Mouse (Mus musculus) midbrain, postnatal 0 days (tissue): ENCODE results near the gene Ostm1. TPM values are rescaled to one million over a fixed set of nuclear protein-coding genes. Genes with fewer than 3 reads are reported as not detected.
A peak's percentile ranks its signal among the peaks of the same experiment; 100 is the strongest.

Experiments
- ATAC-seq: fragments of 200-750 bp; cut with Nextera tagmentation; 2 replicates; pipeline ENCODE4 v1.8.0; 2017; ENCODE audit warnings: moderate number of reproducible peaks, mild to moderate bottlenecking, moderate TSS enrichment, moderate library complexity; ENCODE audit not compliant: low FRiP score
- DNase-seq: peaks from one replicate; pipeline ENCODE4 v3.0.0-alpha.2; 2015; ENCODE audit warnings: low spot score
- H3K27ac ChIP-seq: fragments of 300-500 bp; sonication (generic); 2 replicates; pipeline ENCODE4 v1.5.1; 2014; ENCODE audit warnings: low read depth, mild to moderate bottlenecking, low read length, mixed read lengths
- H3K27me3 ChIP-seq: fragments of 300-500 bp; sonication (generic); 2 replicates; pipeline ENCODE4 v1.6.1; 2014; ENCODE audit warnings: low read length, control low read depth, mixed read lengths; ENCODE audit not compliant: insufficient read depth
- H3K36me3 ChIP-seq: fragments of 300-500 bp; sonication (generic); 2 replicates; pipeline ENCODE4 v1.6.1; 2014; ENCODE audit warnings: low read length, control low read depth, mixed read lengths; ENCODE audit not compliant: insufficient read depth
- H3K4me1 ChIP-seq: fragments of 300-500 bp; sonication (generic); 2 replicates; pipeline ENCODE4 v1.6.1; 2014; ENCODE audit warnings: mild to moderate bottlenecking, control low read depth, antibody characterized with exemption, low read length, mixed read lengths; ENCODE audit not compliant: insufficient read depth
- H3K4me2 ChIP-seq: fragments of 300-500 bp; sonication (generic); 2 replicates; pipeline ENCODE4 v1.6.1; 2014; ENCODE audit warnings: low read depth, mild to moderate bottlenecking, low read length, mixed read lengths; ENCODE audit not compliant: poor library complexity, severe bottlenecking
- H3K4me3 ChIP-seq: fragments of 300-500 bp; sonication (generic); 2 replicates; pipeline ENCODE4 v1.5.1; 2014; ENCODE audit warnings: low read depth, mild to moderate bottlenecking, low read length, moderate library complexity
- H3K9ac ChIP-seq: fragments of 300-500 bp; sonication (generic); replicated peaks from 2 replicates; pipeline ENCODE4 v1.6.1; 2014; ENCODE audit warnings: mild to moderate bottlenecking, low read length, moderate library complexity, mixed read lengths; ENCODE audit not compliant: poor library complexity, severe bottlenecking
- H3K9me3 ChIP-seq: fragments of 300-500 bp; sonication (generic); 2 replicates; pipeline ENCODE4 v1.6.1; 2016; ENCODE audit warnings: low read length, control low read depth
- CTCF ChIP-seq: IDR thresholded peaks from 2 replicates; pipeline ENCODE4 v1.5.1; 2016; ENCODE audit warnings: antibody characterized with exemption, mild to moderate bottlenecking
- WGBS: fragments of 180-500 bp; shearing (Covaris S2); extraction: QIAGEN DNeasy Blood & Tissue Kit; methylation state at CpG from one replicate; pipeline ENCODE4 v1.1.7; 2014; 5-methylcytosine and 5-hydroxymethylcytosine counted together
- polyA plus RNA-seq: library from polyadenylated mRNA; unstranded; fragments of >200 nt; fragmentation: Nextera tagmentation; extraction: Ambion mirVana; gene quantifications from 2 replicates; pipeline ENCODE4 v1.2.1, GENCODE M21; 2015
- total RNA-seq: library from RNA; depleted of rRNA; stranded (reverse); fragments of >200 nt; gene quantifications from 2 replicates; pipeline ENCODE4 v1.2.3, GENCODE M21; 2014

Ostm1 gene
- total and polyA plus RNA-seq, 2 experiments from 2014 or later = 40.0 to 46.6 TPM

GRCm38 (mm10) chr10:42690233-42691028 lies 106.8 kb downstream of the Ostm1 start:
- Histone ChIP-seq H3K4me3 (peak overlapping the region; percentile 9; the same call in 1 of the 2 replicates), H3K9ac (no peak overlapping the region; the same call in 1 of the 2 replicates)

GRCm38 (mm10) chr10:42691051-42691450 lies 107.4 kb downstream of the Ostm1 start:
- no peaks in the 10 kb centered on the region for H3K27me3 ChIP-seq
- H3K27ac ChIP-seq = no peak overlapping the region
- no peak for TF ChIP-seq CTCF
- ATAC-seq (no peak), DNase-seq (no peak)
- no peaks in the 10 kb centered on the region for H3K36me3 ChIP-seq
- no peaks in the 10 kb centered on the region for H3K9me3 ChIP-seq
- WGBS = 58% methylated on average over 2 of the region's 2 CpGs
- H3K4me3 ChIP-seq = no peak overlapping the region
- H3K9ac ChIP-seq = no peak overlapping the region
- peak overlapping the region; percentile 36 for H3K4me2 ChIP-seq
- H3K4me1 ChIP-seq = no peaks in the 10 kb centered on the region

More at GRCm38 (mm10) chr10:42690233-42691028, 106.8 kb downstream of the Ostm1 start:
- WGBS = 29% methylated on average over 17 of the region's 17 CpGs
- TF ChIP-seq CTCF = no peak
- H3K27me3 ChIP-seq = no peaks in the 10 kb centered on the region
- no peak overlapping the region for H3K27ac ChIP-seq
- H3K4me1 ChIP-seq = no peaks in the 10 kb centered on the region
- ATAC-seq (no peak; the same call in 1 of the 2 replicates), DNase-seq (no peak)
- H3K9me3 ChIP-seq = no peaks in the 10 kb centered on the region
- no peaks in the 10 kb centered on the region for H3K36me3 ChIP-seq
- H3K4me2 ChIP-seq = peak overlapping the region; percentile 36

- no peak overlapping the region for H3K4me3 ChIP-seq
- no peaks in the 10 kb centered on the region for H3K27me3 ChIP-seq
- H3K9ac ChIP-seq = no peak overlapping the region
- H3K4me1 ChIP-seq = no peaks in the 10 kb centered on the region
- no peak for ATAC-seq
- H3K27ac ChIP-seq = no peak overlapping the region
- TF ChIP-seq CTCF = no peak
- 87% methylated on average over 2 of the region's 2 CpGs for WGBS
- no peaks in the 10 kb centered on the region for H3K9me3 ChIP-seq
- DNase-seq = no peak
- H3K4me2 ChIP-seq = no peak overlapping the region
- no peaks in the 10 kb centered on the region for H3K36me3 ChIP-seq
Measured at GRCm38 (mm10) chr10:42692095-42692494, 108.5 kb downstream of the Ostm1 start.

- Histone ChIP-seq H3K36me3 (no peaks in the 10 kb centered on the region), H3K4me3 (no peak overlapping the region), H3K9me3 (no peaks in the 10 kb centered on the region), H3K27ac (no peak overlapping the region), H3K4me1 (no peaks in the 10 kb centered on the region), H3K27me3 (no peaks in the 10 kb centered on the region), H3K9ac (no peak overlapping the region), H3K4me2 (no peak overlapping the region)
- ATAC-seq = no peak
- no peak for TF ChIP-seq CTCF
- DNase-seq = no peak
Measured at GRCm38 (mm10) chr10:42692794-42693193, 109.2 kb downstream of the Ostm1 start.

GRCm38 (mm10) chr10:42693482-42693881 lies 109.9 kb downstream of the Ostm1 start:
- 0 out of 2 replicates have a peak, but pooled peaks have one; percentile 12 for TF ChIP-seq CTCF
- H3K27me3 ChIP-seq = no peaks in the 10 kb centered on the region
- no peak for ATAC-seq
- H3K4me3 ChIP-seq = no peak overlapping the region
- no peak overlapping the region for H3K4me2 ChIP-seq
- no peak for DNase-seq
- no peak overlapping the region for H3K27ac ChIP-seq
- WGBS = 57% methylated on average over 2 of the region's 2 CpGs
- no peaks in the 10 kb centered on the region for H3K9me3 ChIP-seq
- H3K4me1 ChIP-seq = no peaks in the 10 kb centered on the region
- no peaks in the 10 kb centered on the region for H3K36me3 ChIP-seq
- no peak overlapping the region for H3K9ac ChIP-seq

- no peak for TF ChIP-seq CTCF
- no peak overlapping the region for H3K4me2 ChIP-seq
- 84% methylated on average over 13 of the region's 13 CpGs for WGBS
- H3K4me3 ChIP-seq = no peak overlapping the region
- H3K36me3 ChIP-seq = no peaks in the 10 kb centered on the region
- H3K4me1 ChIP-seq = no peaks in the 10 kb centered on the region
- ATAC-seq (no peak), DNase-seq (no peak)
- H3K9ac ChIP-seq = no peak overlapping the region
- H3K27ac ChIP-seq = no peak overlapping the region
- no peaks in the 10 kb centered on the region for H3K27me3 ChIP-seq
- no peaks in the 10 kb centered on the region for H3K9me3 ChIP-seq
Measured at GRCm38 (mm10) chr10:42696361-42696760, 112.7 kb downstream of the Ostm1 start.
